9 mouse cellular contexts compared by ENCODE assay signal in the genomic region with DNA sequence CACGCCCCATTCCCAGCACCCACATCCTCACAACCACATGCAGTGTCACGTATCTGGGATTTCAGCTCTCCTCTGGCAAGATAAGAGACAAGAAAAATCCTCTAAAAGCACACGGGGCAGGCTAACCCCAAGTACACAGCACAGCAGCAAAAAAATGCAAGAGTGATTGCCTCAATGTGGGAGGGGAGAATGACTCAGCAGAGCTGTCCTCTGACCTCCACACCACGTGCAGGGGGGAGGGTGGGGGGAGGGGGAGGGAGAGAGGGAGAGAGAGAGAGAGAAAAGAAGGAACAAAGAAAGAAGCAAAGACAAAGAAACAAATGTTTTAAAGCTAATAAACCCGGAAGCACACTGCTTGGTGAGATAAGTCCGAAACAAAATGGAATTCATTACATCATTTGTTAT. TPM values are rescaled to one million over a fixed set of nuclear protein-coding genes. Genes with fewer than 3 reads are reported as not detected.
DNase-seq lines count a peak whose midpoint lies in the region; ATAC-seq lines count a peak whose summit lies in the region.
"Had no signal": no experiment of that assay in that cellular context is flagged by ENCODE, and none has a peak within 500 bp of the region (broad histone marks: within the 10 kb centered on the region; RNA-seq: fewer than 3 reads in every experiment).

No protein-coding gene starts in this region.

- ATAC-seq in heart, embryonic 16.5 days (replicated peaks; ENCODE audit: extremely low read depth, insufficient read depth, low FRiP score): 0 out of 2 replicates have a peak, but pooled peaks have one; percentile 14
- ATAC-seq in monocyte, adult 5-6 weeks (replicated peaks; ENCODE audit: insufficient number of reproducible peaks, low FRiP score, low TSS enrichment, poor library complexity, severe bottlenecking): 0 out of 2 replicates have a peak, but pooled peaks have one; percentile 50
- ATAC-seq in forebrain, embryonic 12.5 days (ENCODE audit: low FRiP score): no peak; the same call in 1 of the 2 replicates

- no peak overlapping the region for H3K9ac ChIP-seq in heart, embryonic 16.5 days (ENCODE audit: low read length)
- H3K9ac ChIP-seq in forebrain, embryonic 12.5 days: no peak overlapping the region

- 23% methylated on average over 6 of the region's 6 CpGs for WGBS in heart, embryonic 16.5 days
- 38% methylated on average over 6 of the region's 6 CpGs for WGBS in forebrain, embryonic 12.5 days

- no peaks in the 10 kb centered on the region for H3K4me1 ChIP-seq in heart, embryonic 16.5 days (ENCODE audit: control insufficient read depth, insufficient read depth, low read length)
- peaks cover 8% of the 10 kb centered on the region for H3K4me1 ChIP-seq in forebrain, embryonic 12.5 days

- H3K9me3 ChIP-seq in heart, embryonic 16.5 days (replicated peaks; ENCODE audit: control insufficient read depth, low read length): no peaks in the 10 kb centered on the region
- H3K9me3 ChIP-seq in forebrain, embryonic 12.5 days: no peaks in the 10 kb centered on the region

- H3K27ac ChIP-seq in heart, embryonic 16.5 days (ENCODE audit: low read length): no peak overlapping the region; the same call in 1 of the 2 replicates
- no peak overlapping the region for H3K27ac ChIP-seq in forebrain, embryonic 12.5 days

- no peaks in the 10 kb centered on the region for H3K36me3 ChIP-seq in heart, embryonic 16.5 days (ENCODE audit: control insufficient read depth, insufficient read depth)
- no peaks in the 10 kb centered on the region for H3K36me3 ChIP-seq in forebrain, embryonic 12.5 days (replicated peaks)

- H3K4me3 ChIP-seq in heart, embryonic 16.5 days (ENCODE audit: low read length): no peak overlapping the region
- H3K4me3 ChIP-seq in forebrain, embryonic 12.5 days (replicated peaks): no peak overlapping the region

- no peaks in the 10 kb centered on the region for H3K27me3 ChIP-seq in heart, embryonic 16.5 days (ENCODE audit: control insufficient read depth, insufficient read depth, low read length)
- H3K27me3 ChIP-seq in forebrain, embryonic 12.5 days: no peaks in the 10 kb centered on the region

- H3K4me2 ChIP-seq in heart, embryonic 16.5 days (ENCODE audit: low read depth, low read length): no peak overlapping the region
- no peak overlapping the region for H3K4me2 ChIP-seq in forebrain, embryonic 12.5 days

- peak; percentile 54 for DNase-seq in ovary, adult 18-20 months (ENCODE audit: low spot score)
- no peak for DNase-seq in ovary, postnatal 10 days (ENCODE audit: low spot score)
- peak; percentile 34 for DNase-seq in adrenal gland, postnatal 10 days
- no peak for DNase-seq in cerebellum, adult 11 months
- no peak for DNase-seq in layer of hippocampus, postnatal 25 days (ENCODE audit: extremely low spot score in 1 of 2, low spot score in 1 of 2)

RNA-seq across cellular contexts. Expression of gene Gm9844, which starts 11.1 kb away (rescaled TPM):
- 1 to 10 TPM in 1 of 2 experiments, not detected in 1; 2.6 TPM for total RNA-seq in adrenal gland, postnatal 10 days (2021)
- 4.7 and 20.8 TPM in 2 replicates for polyA plus RNA-seq in heart, embryonic 16.5 days (2015; fragmentation: Nextera tagmentation; extraction: Ambion mirVana)
- total RNA-seq in monocyte, adult 5-6 weeks (2017): 16.3 to 23.7 TPM (median 19.1 TPM) in 3 replicates
- 24.7 and 28.6 TPM in 2 replicates for polyA plus RNA-seq in forebrain, embryonic 12.5 days (2016; fragmentation: Nextera tagmentation; extraction: Ambion mirVana)
- under 1 TPM in 1 of 2 experiments, not detected in 1; 0.81 TPM for total RNA-seq in layer of hippocampus, postnatal 25 days (2021)

RNA-seq across cellular contexts. Expression of gene Lypd4, which starts 18.8 kb away (rescaled TPM):
- total RNA-seq in adrenal gland, postnatal 10 days (2021): not detected
- polyA plus RNA-seq in heart, embryonic 16.5 days (2015; fragmentation: Nextera tagmentation; extraction: Ambion mirVana): not detected in 2 replicates
- not detected in 3 replicates for total RNA-seq in monocyte, adult 5-6 weeks (2017)
- not detected in 2 replicates for polyA plus RNA-seq in forebrain, embryonic 12.5 days (2016; fragmentation: Nextera tagmentation; extraction: Ambion mirVana)
- total RNA-seq in layer of hippocampus, postnatal 25 days (2021): not detected
- polyA plus RNA-seq: heart, postnatal 0 days had no signal

RNA-seq across cellular contexts. Expression of gene Dmrtc2, which starts 19.0 kb away (rescaled TPM):
- total RNA-seq in adrenal gland, postnatal 10 days (2021): not detected
- not detected in 2 replicates for polyA plus RNA-seq in heart, embryonic 16.5 days (2015; fragmentation: Nextera tagmentation; extraction: Ambion mirVana)
- not detected in 3 replicates for total RNA-seq in monocyte, adult 5-6 weeks (2017)
- 0.24 TPM in 1 of 2 replicates, not detected in the other for polyA plus RNA-seq in forebrain, embryonic 12.5 days (2016; fragmentation: Nextera tagmentation; extraction: Ambion mirVana)
- not detected for total RNA-seq in layer of hippocampus, postnatal 25 days (2021)
- polyA plus RNA-seq: heart, postnatal 0 days had no signal

RNA-seq across cellular contexts. Expression of gene Rps19, which starts 33.3 kb away (rescaled TPM):
- total RNA-seq in adrenal gland, postnatal 10 days (2021): 1,000 to 10,000 TPM; 1,109 to 1,195 TPM
- 1,139 and 1,152 TPM in 2 replicates for polyA plus RNA-seq in heart, embryonic 16.5 days (2015; fragmentation: Nextera tagmentation; extraction: Ambion mirVana)
- 599 to 964 TPM (median 888 TPM) in 3 replicates for total RNA-seq in monocyte, adult 5-6 weeks (2017)
- polyA plus RNA-seq in forebrain, embryonic 12.5 days (2016; fragmentation: Nextera tagmentation; extraction: Ambion mirVana): 1,399 and 1,518 TPM in 2 replicates
- total RNA-seq in layer of hippocampus, postnatal 25 days (2021): 100 to 1,000 TPM; 446 to 548 TPM

RNA-seq across cellular contexts. Expression of gene Cd79a, which starts 46.3 kb away (rescaled TPM):
- 1 to 10 TPM; 9.6 to 9.8 TPM for total RNA-seq in adrenal gland, postnatal 10 days (2021)
- 0.36 and 0.38 TPM in 2 replicates for polyA plus RNA-seq in heart, embryonic 16.5 days (2015; fragmentation: Nextera tagmentation; extraction: Ambion mirVana)
- 26.8 to 46.7 TPM (median 35.0 TPM) in 3 replicates for total RNA-seq in monocyte, adult 5-6 weeks (2017)
- 0.22 TPM in 1 of 2 replicates, not detected in the other for polyA plus RNA-seq in forebrain, embryonic 12.5 days (2016; fragmentation: Nextera tagmentation; extraction: Ambion mirVana)
- under 1 TPM in 1 of 2 experiments, not detected in 1; 0.42 TPM for total RNA-seq in layer of hippocampus, postnatal 25 days (2021)

Comparison
In these comparisons a context has a peak if more than half of its experiments do, and no peak if none do; other contexts are left out.
1. DNase-seq: peak in ovary, adult 18-20 months (single experiment) and adrenal gland, postnatal 10 days (single experiment); none in ovary, postnatal 10 days (single experiment), cerebellum, adult 11 months (single experiment) and layer of hippocampus, postnatal 25 days (0 of 2).